In the genomic region with DNA sequence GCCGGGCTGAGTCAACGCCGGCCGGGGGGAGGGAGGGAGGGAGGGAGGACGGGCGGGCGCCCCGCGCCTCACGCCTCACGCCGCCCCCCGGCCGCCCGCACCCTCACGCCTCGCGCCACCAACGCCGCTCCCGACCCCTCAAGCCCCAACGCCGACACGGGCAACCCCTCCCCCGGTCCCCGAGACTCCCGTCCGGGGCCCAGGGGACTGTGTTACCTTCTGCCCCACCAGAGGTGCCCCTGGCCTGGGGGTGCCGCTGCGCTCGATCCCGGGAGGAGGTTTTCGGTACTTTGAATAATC, we compare ENCODE assay signal across 8 mouse cellular contexts. TPM values are rescaled to one million over a fixed set of nuclear protein-coding genes. Genes with fewer than 3 reads are reported as not detected.
A peak's percentile ranks its signal among the peaks of the same experiment; 100 is the strongest.
DNase-seq lines count a peak whose midpoint lies in the region; ATAC-seq and TF ChIP-seq lines count a peak whose summit lies in the region.

No protein-coding gene starts in this region.

- peak; percentile 12 for ATAC-seq in erythroid progenitor cell, adult 5-6 weeks (replicated peaks; ENCODE audit: low FRiP score, poor library complexity, severe bottlenecking)
- no peak; the same call in none of the 2 replicates for ATAC-seq in limb, embryonic 15.5 days (ENCODE audit: insufficient number of reproducible peaks, low FRiP score, low TSS enrichment, low read depth)
- ATAC-seq in inflammation-experienced regulatory T-cells, adult 6 months = no peak

- H3K4me2 ChIP-seq in limb, embryonic 15.5 days = peak overlapping the region; percentile 63

- DNase-seq in lung, adult 2 months = no peak
- no peak for DNase-seq in lung, postnatal 10 days
- DNase-seq in ovary, postnatal 10 days (ENCODE audit: low spot score) = no peak
- no peak for DNase-seq in cerebellum, postnatal 25 days

- no peak for TF ChIP-seq POLR2A in lung, adult 2 months (IDR thresholded peaks at IDR 0.05; ENCODE audit: borderline replicate concordance, extremely low read depth, low read depth, low read length)
- TF ChIP-seq POLR2A in olfactory bulb, adult 2 months (IDR thresholded peaks at IDR 0.05; ENCODE audit: insufficient read depth, low read depth, low read length) = 0 out of 2 replicates have a peak, but pooled peaks have one; percentile 22

- no peak for TF ChIP-seq CTCF in lung, adult 2 months (IDR thresholded peaks at IDR 0.05; ENCODE audit: insufficient read depth, low read length)
- TF ChIP-seq CTCF in olfactory bulb, adult 2 months (IDR thresholded peaks at IDR 0.05; ENCODE audit: insufficient read depth, low read depth, low read length) = no peak

- no peaks in the 10 kb centered on the region for H3K36me3 ChIP-seq in limb, embryonic 15.5 days

- H3K4me1 ChIP-seq in lung, adult 2 months (ENCODE audit: control insufficient read depth, insufficient read depth, low read length) = peaks cover 8% of the 10 kb centered on the region
- H3K4me1 ChIP-seq in limb, embryonic 15.5 days = peaks cover 15% of the 10 kb centered on the region; the same call in 1 of the 2 replicates
- H3K4me1 ChIP-seq in olfactory bulb, adult 2 months (ENCODE audit: control insufficient read depth, insufficient read depth, low read length) = no peaks in the 10 kb centered on the region

- H3K9ac ChIP-seq in limb, embryonic 15.5 days = peak overlapping the region; percentile 97

- 2% methylated on average over 21 of the region's 33 CpGs for WGBS in lung, adult 2 months
- WGBS in limb, embryonic 15.5 days = 2% methylated on average over 30 of the region's 33 CpGs
- WGBS in olfactory bulb, adult 2 months = under 1% methylated on average over 27 of the region's 33 CpGs

- peak overlapping the region; percentile 99 for H3K27ac ChIP-seq in limb, embryonic 15.5 days
- peak overlapping the region; percentile 96 for H3K27ac ChIP-seq in olfactory bulb, adult 2 months (ENCODE audit: insufficient read depth, low read depth, low read length)

- no peaks in the 10 kb centered on the region for H3K9me3 ChIP-seq in limb, embryonic 15.5 days

- peaks cover 20% of the 10 kb centered on the region for H3K27me3 ChIP-seq in limb, embryonic 15.5 days

- peak overlapping the region; percentile 70 for H3K4me3 ChIP-seq in lung, adult 2 months (replicated peaks; ENCODE audit: extremely low read depth, low read depth, low read length)
- peak overlapping the region; percentile 95 for H3K4me3 ChIP-seq in limb, embryonic 15.5 days
- H3K4me3 ChIP-seq in olfactory bulb, adult 2 months (ENCODE audit: insufficient read depth, low read depth, low read length) = peak overlapping the region; percentile 91

RNA-seq across cellular contexts. Expression of gene Gpbp1, which starts 0.5 kb away (rescaled TPM):
- polyA plus RNA-seq in lung, adult 2 months (2012; rRNA removed) = 1.7 and 3.9 TPM in 2 replicates
- total RNA-seq in erythroid progenitor cell, adult 5-6 weeks (2015; ENCODE audit: low replicate concordance) = 108 and 133 TPM in 2 replicates
- 164 and 201 TPM in 2 replicates for total RNA-seq in erythroid progenitor cell, adult 5-6 weeks (2017; ENCODE audit: low replicate concordance)
- polyA plus RNA-seq in limb, embryonic 15.5 days (2015; fragmentation: Nextera tagmentation; extraction: Ambion mirVana) = 79.3 and 82.8 TPM in 2 replicates
- polyA plus RNA-seq in olfactory bulb, adult 2 months (2012; ENCODE audit: insufficient read depth, insufficient read length, low replicate concordance, missing spikeins) = not detected in 2 replicates
- 100 to 1,000 TPM; 156 to 170 (median 170) TPM for polyA plus RNA-seq in inflammation-experienced regulatory T-cells, adult 6 months (2017; shearing (Covaris generic))

Comparison
In these comparisons a context has a peak if more than half of its experiments do, and no peak if none do; other contexts are left out.
1. RNA of gene Gpbp1, which starts 0.5 kb away (polyA plus RNA-seq): not detected in olfactory bulb, adult 2 months, 156 to 170 TPM in inflammation-experienced regulatory T-cells, adult 6 months and 79.3 to 82.8 TPM in limb, embryonic 15.5 days; 1.7 to 3.9 TPM in lung, adult 2 months; every median in the first group is over 10 times any median in the second.
2. Peak in every context shown above with its lines, with median percentiles within 50 percentile points of each other: H3K4me3 ChIP-seq.